Mouse (Mus musculus): ENCODE data around the gene Osbpl2. TPM values are rescaled to one million over a fixed set of nuclear protein-coding genes. Genes with fewer than 3 reads are reported as not detected.
"Not testable (repeated sequence)": the region's sequence is repeated elsewhere in the genome, so short reads cannot be mapped to it uniquely, and the experiment has no call there.

Osbpl2 gene
- polyA plus RNA-seq, 1 experiment from 2014 or later = 35.0 TPM

- no peak for ATAC-seq (replicated peaks; ENCODE audit: extremely low read depth, insufficient read depth, low FRiP score)
- Histone ChIP-seq H3K4me1 (ENCODE audit: control insufficient read depth, insufficient read depth, low read length) (no peaks in the 10 kb centered on the region), H3K4me3 (ENCODE audit: low read length) (no peak overlapping the region), H3K36me3 (ENCODE audit: control insufficient read depth, insufficient read depth) (peaks cover 8% of the 10 kb centered on the region), H3K9ac (ENCODE audit: low read length) (no peak overlapping the region), H3K27ac (ENCODE audit: low read length) (no peak overlapping the region), H3K4me2 (ENCODE audit: low read depth, low read length) (no peak overlapping the region), H3K27me3 (ENCODE audit: control insufficient read depth, insufficient read depth, low read length) (no peaks in the 10 kb centered on the region), H3K9me3 (replicated peaks; ENCODE audit: control insufficient read depth, low read length) (no peaks in the 10 kb centered on the region)
- 74% methylated on average over 2 of the region's 2 CpGs for WGBS
Observed at GRCm38 (mm10) chr2:180166869-180167268, 47.8 kb downstream of the Osbpl2 start.

- Histone ChIP-seq H3K9ac (ENCODE audit: low read length) (no peak overlapping the region), H3K36me3 (ENCODE audit: control insufficient read depth, insufficient read depth) (peaks cover 13% of the 10 kb centered on the region), H3K4me2 (ENCODE audit: low read depth, low read length) (no peak overlapping the region), H3K4me1 (ENCODE audit: control insufficient read depth, insufficient read depth, low read length) (peaks cover 15% of the 10 kb centered on the region), H3K4me3 (ENCODE audit: low read length) (no peak overlapping the region), H3K27ac (ENCODE audit: low read length) (no peak overlapping the region), H3K9me3 (replicated peaks; ENCODE audit: control insufficient read depth, low read length) (no peaks in the 10 kb centered on the region), H3K27me3 (ENCODE audit: control insufficient read depth, insufficient read depth, low read length) (no peaks in the 10 kb centered on the region)
- WGBS = 82% methylated on average over 11 of the region's 11 CpGs
- ATAC-seq (replicated peaks; ENCODE audit: extremely low read depth, insufficient read depth, low FRiP score) = no peak
Observed at GRCm38 (mm10) chr2:180170151-180170805, 51.2 kb downstream of the Osbpl2 start.

- Histone ChIP-seq H3K36me3 (ENCODE audit: control insufficient read depth, insufficient read depth) (peaks cover 19% of the 10 kb centered on the region), H3K4me3 (ENCODE audit: low read length) (peak within 1 kb of the TSS; percentile 97), H3K9me3 (replicated peaks; ENCODE audit: control insufficient read depth, low read length) (no peaks in the 10 kb centered on the region), H3K4me1 (ENCODE audit: control insufficient read depth, insufficient read depth, low read length) (peaks cover 15% of the 10 kb centered on the region), H3K9ac (ENCODE audit: low read length) (peak within 1 kb of the TSS; percentile 99), H3K4me2 (ENCODE audit: low read depth, low read length) (peak within 1 kb of the TSS; percentile 84), H3K27ac (ENCODE audit: low read length) (peak within 1 kb of the TSS; percentile 95), H3K27me3 (ENCODE audit: control insufficient read depth, insufficient read depth, low read length) (no peaks in the 10 kb centered on the region)
- 5% methylated on average over 41 of the region's 41 CpGs for WGBS
- peak; percentile 98 for ATAC-seq (replicated peaks; ENCODE audit: extremely low read depth, insufficient read depth, low FRiP score)
Observed at GRCm38 (mm10) chr2:180170806-180171521, 51.9 kb downstream of the Osbpl2 start, which contains the start of gene Adrm1. Gene Adrm1 (plus strand): TSS chr2:180171485.

- H3K27ac ChIP-seq (ENCODE audit: low read length) = peak overlapping the region; percentile 95
- peak; percentile 73 for ATAC-seq (replicated peaks; ENCODE audit: extremely low read depth, insufficient read depth, low FRiP score)
- no peaks in the 10 kb centered on the region for H3K9me3 ChIP-seq (replicated peaks; ENCODE audit: control insufficient read depth, low read length)
- H3K36me3 ChIP-seq (ENCODE audit: control insufficient read depth, insufficient read depth) = peaks cover 24% of the 10 kb centered on the region
- H3K4me3 ChIP-seq (ENCODE audit: low read length) = peak overlapping the region; percentile 97
- peaks cover 15% of the 10 kb centered on the region for H3K4me1 ChIP-seq (ENCODE audit: control insufficient read depth, insufficient read depth, low read length)
- WGBS = under 1% methylated on average over 79 of the region's 80 CpGs
- peak overlapping the region; percentile 84 for H3K4me2 ChIP-seq (ENCODE audit: low read depth, low read length)
- H3K27me3 ChIP-seq (ENCODE audit: control insufficient read depth, insufficient read depth, low read length) = no peaks in the 10 kb centered on the region
- peak overlapping the region; percentile 99 for H3K9ac ChIP-seq (ENCODE audit: low read length)
Observed at GRCm38 (mm10) chr2:180171522-180172070, 52.5 kb downstream of the Osbpl2 start.

DNA sequence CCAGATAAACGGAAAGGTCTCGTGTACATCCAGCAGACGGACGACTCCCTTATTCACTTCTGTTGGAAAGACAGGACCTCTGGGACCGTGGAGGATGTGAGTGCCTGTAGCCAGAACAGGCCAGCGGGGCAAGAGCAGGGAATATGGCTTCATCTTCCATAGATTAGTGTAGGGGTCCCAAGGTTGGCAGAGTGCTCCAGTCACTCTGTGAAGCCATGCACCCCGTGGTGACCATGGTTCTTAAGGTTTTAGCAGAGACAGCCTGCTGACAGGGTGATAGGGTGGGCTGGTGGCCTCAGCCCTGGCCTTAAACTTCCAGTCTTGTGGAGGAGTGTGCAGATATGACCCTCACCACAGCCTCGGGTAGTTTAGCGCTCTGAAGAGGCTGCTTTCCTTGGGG, 53.0 kb downstream of the Osbpl2 start:
- WGBS = 3% methylated on average over 7 of the region's 9 CpGs
- Histone ChIP-seq H3K27ac (ENCODE audit: low read length) (peak overlapping the region; percentile 95), H3K9ac (ENCODE audit: low read length) (peak overlapping the region; percentile 99), H3K36me3 (ENCODE audit: control insufficient read depth, insufficient read depth) (peaks cover 30% of the 10 kb centered on the region), H3K4me1 (ENCODE audit: control insufficient read depth, insufficient read depth, low read length) (peaks cover 15% of the 10 kb centered on the region), H3K27me3 (ENCODE audit: control insufficient read depth, insufficient read depth, low read length) (no peaks in the 10 kb centered on the region), H3K4me3 (ENCODE audit: low read length) (peak overlapping the region; percentile 97), H3K9me3 (replicated peaks; ENCODE audit: control insufficient read depth, low read length) (no peaks in the 10 kb centered on the region), H3K4me2 (ENCODE audit: low read depth, low read length) (peak overlapping the region; percentile 84)
- ATAC-seq (replicated peaks; ENCODE audit: extremely low read depth, insufficient read depth, low FRiP score) = no peak

- peaks cover 15% of the 10 kb centered on the region for H3K4me1 ChIP-seq (ENCODE audit: control insufficient read depth, insufficient read depth, low read length)
- ATAC-seq (replicated peaks; ENCODE audit: extremely low read depth, insufficient read depth, low FRiP score) = no peak
- no peaks in the 10 kb centered on the region for H3K27me3 ChIP-seq (ENCODE audit: control insufficient read depth, insufficient read depth, low read length)
- H3K27ac ChIP-seq (ENCODE audit: low read length) = no peak overlapping the region
- 70% methylated on average over 4 of the region's 4 CpGs for WGBS
- no peak overlapping the region for H3K9ac ChIP-seq (ENCODE audit: low read length)
- H3K4me3 ChIP-seq (ENCODE audit: low read length) = peak overlapping the region; percentile 97; the same call in 1 of the 2 replicates
- H3K36me3 ChIP-seq (ENCODE audit: control insufficient read depth, insufficient read depth) = peaks cover 38% of the 10 kb centered on the region
- no peak overlapping the region for H3K4me2 ChIP-seq (ENCODE audit: low read depth, low read length)
- H3K9me3 ChIP-seq (replicated peaks; ENCODE audit: control insufficient read depth, low read length) = no peaks in the 10 kb centered on the region
Observed at GRCm38 (mm10) chr2:180173163-180173562, 54.1 kb downstream of the Osbpl2 start.

- not testable (repeated sequence) for H3K4me2 ChIP-seq (ENCODE audit: low read depth, low read length); H3K9me3 ChIP-seq (replicated peaks; ENCODE audit: control insufficient read depth, low read length); H3K27ac ChIP-seq (ENCODE audit: low read length); H3K9ac ChIP-seq (ENCODE audit: low read length); H3K27me3 ChIP-seq (ENCODE audit: control insufficient read depth, insufficient read depth, low read length); H3K4me3 ChIP-seq (ENCODE audit: low read length); ATAC-seq (replicated peaks; ENCODE audit: extremely low read depth, insufficient read depth, low FRiP score)
- WGBS = 66% methylated on average over 8 of the region's 8 CpGs
- Histone ChIP-seq H3K4me1 (ENCODE audit: control insufficient read depth, insufficient read depth, low read length) (peaks cover 15% of the 10 kb centered on the region), H3K36me3 (ENCODE audit: control insufficient read depth, insufficient read depth) (peaks cover 44% of the 10 kb centered on the region)
Observed at GRCm38 (mm10) chr2:180173711-180174110, 54.6 kb downstream of the Osbpl2 start.

GRCm38 (mm10) chr2:180174121-180174520, 55.0 kb downstream of the Osbpl2 start:
- Histone ChIP-seq H3K9ac (ENCODE audit: low read length) (no peak overlapping the region; the same call in 1 of the 2 replicates), H3K4me3 (ENCODE audit: low read length) (no peak overlapping the region), H3K27ac (ENCODE audit: low read length) (no peak overlapping the region), H3K4me1 (ENCODE audit: control insufficient read depth, insufficient read depth, low read length) (peaks cover 15% of the 10 kb centered on the region), H3K9me3 (replicated peaks; ENCODE audit: control insufficient read depth, low read length) (no peaks in the 10 kb centered on the region), H3K4me2 (ENCODE audit: low read depth, low read length) (no peak overlapping the region), H3K27me3 (ENCODE audit: control insufficient read depth, insufficient read depth, low read length) (no peaks in the 10 kb centered on the region), H3K36me3 (ENCODE audit: control insufficient read depth, insufficient read depth) (peaks cover 48% of the 10 kb centered on the region)
- ATAC-seq (replicated peaks; ENCODE audit: extremely low read depth, insufficient read depth, low FRiP score) = no peak
- WGBS = 87% methylated on average over 5 of the region's 5 CpGs

GRCm38 (mm10) chr2:180175725-180176124, 56.6 kb downstream of the Osbpl2 start:
- no peaks in the 10 kb centered on the region for H3K9me3 ChIP-seq (replicated peaks; ENCODE audit: control insufficient read depth, low read length)
- no peak overlapping the region for H3K4me2 ChIP-seq (ENCODE audit: low read depth, low read length)
- H3K9ac ChIP-seq (ENCODE audit: low read length) = no peak overlapping the region
- H3K27ac ChIP-seq (ENCODE audit: low read length) = no peak overlapping the region
- peaks cover 15% of the 10 kb centered on the region for H3K4me1 ChIP-seq (ENCODE audit: control insufficient read depth, insufficient read depth, low read length)
- WGBS = 90% methylated on average over 7 of the region's 7 CpGs
- peaks cover 56% of the 10 kb centered on the region for H3K36me3 ChIP-seq (ENCODE audit: control insufficient read depth, insufficient read depth)
- no peak overlapping the region for H3K4me3 ChIP-seq (ENCODE audit: low read length)
- no peak for ATAC-seq (replicated peaks; ENCODE audit: extremely low read depth, insufficient read depth, low FRiP score)
- no peaks in the 10 kb centered on the region for H3K27me3 ChIP-seq (ENCODE audit: control insufficient read depth, insufficient read depth, low read length)
